Mouse (Mus musculus): ENCODE measurements at regions not wholly inside any gene's neighbourhood (a gene's known extent, or its start where the extent isn't known, plus 50 kb on each side); places are given as distances from the start of the nearest gene placed in this dataset.
A peak's percentile ranks its signal among the peaks of the same experiment; 100 is the strongest.

DNA sequence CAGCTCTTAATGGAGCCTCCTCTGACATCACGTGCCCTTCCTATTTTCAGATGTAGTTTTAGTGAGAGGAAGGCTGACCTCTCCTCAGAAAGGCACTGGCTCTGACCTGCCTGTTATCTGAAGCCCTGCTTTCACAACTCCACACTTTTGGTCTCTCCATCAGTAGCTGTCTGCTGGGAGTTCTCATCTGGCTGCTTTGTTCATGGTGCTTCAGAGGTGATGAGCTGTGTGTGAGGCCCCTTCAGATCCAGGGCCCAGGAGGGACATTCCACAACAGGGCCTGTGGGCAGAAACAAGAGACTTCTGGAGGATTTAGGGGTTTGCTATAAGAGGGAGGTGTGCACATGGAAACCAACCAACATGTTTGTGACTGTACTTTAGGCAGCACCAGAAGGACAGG, 50.8 kb upstream of the Fhl2 start:
- no peak for DNase-seq (ENCODE audit: low read depth, low spot score)

DNA sequence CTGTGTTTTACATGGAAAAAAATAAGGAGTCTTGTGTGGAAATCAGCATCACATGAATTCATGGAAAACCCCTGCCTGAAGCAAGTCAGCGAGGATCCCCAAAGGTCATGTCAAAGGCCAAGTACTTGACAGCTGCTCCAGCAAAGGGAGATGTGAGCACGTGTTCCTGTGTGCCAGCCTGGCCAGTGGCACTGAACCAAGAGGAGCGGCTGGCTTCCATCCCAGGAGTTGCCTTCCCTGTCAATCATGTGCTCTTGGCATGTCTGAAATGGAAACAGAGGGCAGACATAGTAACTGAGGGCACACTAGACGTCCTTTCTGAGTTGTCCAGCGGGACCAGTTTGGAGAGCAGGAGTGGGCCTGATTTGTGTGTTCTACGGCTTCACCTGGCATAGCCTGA, 53.5 kb upstream of the Fhl2 start:
- DNase-seq (ENCODE audit: low read depth, low spot score) = peak; percentile 94

DNA sequence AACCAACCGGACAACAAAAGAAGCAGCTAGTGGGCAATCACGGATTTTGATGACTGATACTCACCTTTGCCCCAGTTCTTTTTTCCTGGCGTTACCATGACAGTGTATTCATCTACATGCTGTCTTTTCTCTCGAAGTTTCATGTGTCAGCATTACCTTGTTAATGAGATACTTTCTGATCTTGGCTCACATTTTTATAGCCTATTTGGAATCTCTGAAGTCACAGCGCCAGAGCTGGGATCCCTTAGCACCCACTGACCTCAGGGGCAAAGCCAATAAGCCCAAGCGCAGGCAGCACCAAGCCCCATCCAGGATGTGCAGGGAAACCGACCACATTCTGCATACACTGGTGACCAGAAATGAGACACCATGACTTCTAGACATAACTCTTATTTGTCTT, 54.6 kb upstream of the Fhl2 start:
- DNase-seq (ENCODE audit: low read depth, low spot score) = no peak

DNA sequence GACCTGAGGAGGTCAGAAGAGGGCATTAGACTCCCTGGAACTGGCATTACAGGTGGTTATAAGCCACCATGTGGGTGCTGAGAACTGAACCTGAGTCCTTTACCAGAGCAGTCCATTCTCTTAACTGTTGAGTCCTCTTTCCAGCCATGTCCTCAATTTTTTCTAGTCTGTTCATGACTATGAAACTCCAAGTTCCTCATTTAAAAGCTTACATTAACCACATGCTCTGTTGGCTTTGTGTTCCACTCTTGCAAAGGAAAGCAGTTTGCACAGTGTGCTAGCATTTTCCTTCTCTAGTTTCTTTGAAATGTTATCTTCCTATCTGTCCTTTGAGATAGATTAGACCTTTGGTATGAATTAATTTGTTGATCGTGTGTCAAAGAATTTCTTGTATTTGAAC, 57.3 kb upstream of the Fhl2 start:
- no peak for DNase-seq (ENCODE audit: low read depth, low spot score)

DNA sequence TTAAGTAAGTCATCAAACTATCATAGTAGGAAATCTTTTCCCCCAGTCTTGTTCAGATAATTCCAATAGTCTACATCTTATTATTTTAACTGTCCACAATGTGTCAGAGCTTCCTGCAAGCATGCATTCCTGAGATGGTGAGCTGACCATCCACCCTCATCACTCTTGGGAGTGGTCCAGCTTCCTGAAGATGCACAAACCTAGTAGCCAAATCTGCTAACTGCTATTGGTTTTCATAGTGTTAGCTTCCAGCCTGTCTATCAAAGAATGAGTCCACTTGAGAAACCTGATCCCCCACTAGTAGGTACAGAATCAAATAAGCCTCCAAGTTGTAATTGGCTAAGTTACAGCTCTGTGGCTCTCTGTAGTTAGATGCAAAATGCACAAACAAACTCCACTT, 59.3 kb upstream of the Fhl2 start:
- DNase-seq (ENCODE audit: low read depth, low spot score) = peak; percentile 44

DNA sequence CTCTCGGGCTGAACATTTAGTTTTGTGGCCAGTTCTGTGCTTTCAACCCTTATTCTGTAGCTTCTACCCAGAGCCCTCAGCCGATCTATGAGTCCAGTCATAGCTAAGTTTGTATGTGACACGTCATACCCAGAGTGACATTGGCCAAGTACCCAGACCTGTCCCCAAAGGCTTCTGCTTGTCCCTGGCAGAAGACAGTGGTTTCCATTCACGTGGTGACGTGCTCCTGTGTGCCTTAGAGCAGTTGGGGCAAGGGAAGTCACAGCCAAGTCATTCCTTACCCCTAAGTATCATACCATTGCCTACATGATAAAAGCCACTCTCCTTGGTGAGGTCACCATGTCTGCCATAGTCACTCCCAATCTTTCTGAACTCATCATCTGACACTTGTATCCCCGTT, 61.1 kb upstream of the Fhl2 start:
- DNase-seq (ENCODE audit: low read depth, low spot score) = peak; percentile 31

DNA sequence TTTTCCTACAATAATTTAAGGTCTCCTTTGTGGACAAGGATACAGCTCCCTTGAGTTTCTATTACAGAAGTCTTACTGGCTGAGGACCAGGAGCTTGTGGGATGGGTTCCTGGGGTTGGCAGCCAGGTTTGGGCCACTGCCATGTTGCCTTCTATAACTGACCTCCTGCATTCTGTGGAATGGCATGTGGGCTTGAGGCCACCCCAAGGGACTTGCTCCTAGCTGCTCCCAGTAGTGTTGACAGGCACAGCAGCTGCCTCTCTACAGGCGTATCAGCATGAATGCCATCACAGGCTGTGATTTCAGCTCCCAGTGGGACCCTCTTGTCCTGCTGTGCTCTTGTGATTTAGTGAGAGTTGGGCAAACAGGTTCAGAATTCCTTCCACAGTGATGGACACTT, 63.1 kb upstream of the Fhl2 start:
- peak; percentile 94 for DNase-seq (ENCODE audit: low read depth, low spot score)

DNA sequence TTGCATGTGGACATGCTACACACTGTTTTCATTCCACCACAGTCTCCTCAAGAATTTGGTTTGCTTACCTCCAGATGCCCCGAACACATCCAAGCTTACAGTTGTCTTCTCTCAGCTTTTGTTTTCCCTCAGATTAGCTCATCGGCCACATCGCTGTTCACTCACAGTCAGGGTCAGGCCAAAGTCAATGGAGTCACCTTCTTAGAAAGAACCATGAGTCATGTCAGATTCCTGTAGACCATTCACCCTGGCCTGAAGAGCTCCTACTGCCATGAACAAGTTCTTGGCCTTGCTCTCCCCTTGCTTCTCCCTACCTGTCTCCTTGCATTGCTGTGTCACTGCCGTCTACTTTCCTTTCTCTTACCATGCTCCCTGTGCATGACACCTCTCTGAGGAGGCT, 63.7 kb upstream of the Fhl2 start:
- no peak for DNase-seq (ENCODE audit: low read depth, low spot score)

DNA sequence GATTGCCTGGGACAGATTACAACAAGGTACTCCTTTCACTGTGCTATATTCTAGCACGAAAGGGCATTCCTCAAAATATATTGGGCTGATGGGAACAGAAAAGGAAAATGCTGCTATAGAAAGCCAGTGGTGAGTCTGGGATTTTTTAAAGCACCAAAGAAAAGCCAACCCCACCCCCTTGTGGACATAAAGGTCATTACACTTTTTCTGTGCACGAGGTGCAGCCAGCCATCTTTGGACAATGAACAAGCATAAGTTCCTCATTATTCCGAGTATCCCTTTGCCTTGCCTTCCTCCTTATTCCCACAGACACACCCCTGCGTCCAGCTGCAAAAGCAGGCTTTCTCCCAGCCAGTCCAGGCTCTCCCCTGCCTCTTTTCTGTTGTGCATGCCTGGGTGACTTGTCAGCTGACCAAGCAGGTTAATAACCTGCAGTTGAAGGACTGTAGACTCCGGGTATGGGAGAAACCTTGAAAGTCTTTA, 67.7 kb upstream of the Fhl2 start:
- DNase-seq (ENCODE audit: low read depth, low spot score) = peak; percentile 44

DNA sequence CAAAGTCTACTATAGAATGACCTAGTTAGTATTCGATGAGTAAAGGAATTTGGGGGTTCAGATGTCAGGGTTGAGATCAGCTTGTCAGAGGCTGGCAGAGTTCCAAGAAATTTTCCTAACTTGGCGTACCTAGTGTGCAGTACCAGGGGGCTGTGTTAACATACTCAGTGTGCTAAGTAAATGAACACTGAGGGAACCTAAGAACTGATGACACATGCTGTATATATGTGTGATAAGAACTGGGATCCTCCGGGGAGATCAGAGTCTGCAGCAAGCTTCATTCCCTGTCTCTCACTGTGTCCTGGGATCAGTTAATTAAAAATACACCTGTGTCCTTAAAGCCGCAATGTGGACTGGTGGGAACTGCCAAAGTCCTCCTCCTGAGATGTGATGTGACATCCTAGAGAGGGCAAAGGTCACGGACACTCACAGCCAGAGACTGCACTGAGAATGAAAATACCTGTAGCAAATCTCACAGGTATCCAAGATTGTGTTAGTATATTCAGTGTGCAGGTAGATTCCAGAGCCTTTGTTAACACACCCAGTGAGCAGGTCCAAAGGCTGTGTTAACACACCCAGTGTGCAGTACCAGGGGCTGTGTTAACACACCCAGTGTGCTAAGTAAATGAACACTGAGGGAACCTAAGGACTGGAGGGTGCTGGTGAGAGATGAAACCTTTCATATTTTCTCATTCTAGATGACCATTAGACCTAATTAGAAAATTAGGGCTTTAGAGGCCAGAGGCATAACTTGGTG, 69.1 kb upstream of the Fhl2 start:
- no peak for DNase-seq (ENCODE audit: low read depth, low spot score)

DNA sequence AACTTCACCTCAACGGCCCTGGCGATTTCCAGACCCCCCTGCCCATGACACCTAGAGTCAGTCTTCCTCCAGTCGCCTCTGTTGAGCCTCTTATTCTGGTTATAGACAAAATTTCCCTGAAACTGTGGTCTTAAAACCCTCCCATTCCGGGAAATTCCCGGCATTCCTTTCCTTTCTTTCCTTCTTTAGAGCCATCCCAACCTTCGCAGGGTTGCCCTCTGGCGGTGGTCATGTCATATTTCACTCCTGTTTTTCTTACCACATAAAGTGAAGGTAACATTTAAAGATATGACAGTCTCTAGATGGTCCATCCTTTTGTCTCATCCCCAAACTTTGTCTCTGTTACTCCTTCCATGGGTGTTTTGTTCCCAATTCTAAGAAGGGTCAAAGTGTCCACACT, 72.9 kb upstream of the Fhl2 start:
- no peak for DNase-seq (ENCODE audit: low read depth, low spot score)

DNA sequence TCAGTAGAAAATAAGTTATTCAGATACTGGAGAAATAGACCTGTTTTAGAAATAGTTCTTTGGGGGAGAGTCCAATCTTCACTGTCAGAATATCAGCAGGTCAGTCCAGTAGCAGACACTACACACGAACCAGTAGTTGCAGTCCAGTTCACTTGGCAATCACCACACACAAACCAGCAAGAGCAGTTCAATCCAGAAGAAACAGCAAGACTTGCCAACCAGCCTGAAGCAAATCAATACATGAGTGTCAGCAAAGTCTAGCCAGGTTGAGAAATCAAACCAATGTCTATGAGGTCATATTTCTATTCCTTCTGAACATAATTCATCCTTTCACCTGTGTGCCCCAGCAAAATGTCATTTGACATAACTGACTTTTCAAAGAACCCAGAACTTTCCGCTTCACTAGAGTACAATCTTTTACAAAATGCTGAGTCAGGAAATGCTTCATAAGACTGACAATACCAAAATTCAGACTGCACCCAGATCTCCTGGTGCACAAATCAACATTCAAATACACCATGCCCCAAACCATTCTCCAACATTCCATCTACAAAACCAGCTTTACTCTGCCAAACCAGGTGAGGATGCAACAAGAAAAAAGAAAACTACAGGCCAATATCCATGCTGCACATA, 76.6 kb upstream of the Fhl2 start:
- no peak for DNase-seq (ENCODE audit: low read depth, low spot score)

DNA sequence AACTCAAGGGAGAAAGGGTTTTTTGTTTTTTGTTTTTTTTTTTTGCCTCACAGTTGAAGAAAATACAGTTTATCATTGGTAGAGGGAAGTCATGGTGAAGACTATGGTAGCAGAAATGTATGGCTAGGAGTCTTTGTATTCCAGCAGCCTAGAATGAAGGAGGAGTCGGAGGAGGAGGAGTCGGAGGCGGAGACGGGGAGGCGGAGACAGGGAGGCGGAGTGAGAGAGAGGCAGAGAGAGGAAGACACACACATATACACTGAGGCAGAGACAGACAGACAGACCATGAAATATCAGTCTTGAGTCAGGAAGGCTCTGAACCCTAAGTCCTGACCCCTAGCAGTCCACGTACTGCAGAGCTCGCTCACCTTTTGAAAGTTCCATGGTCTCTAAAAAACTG, 95.0 kb upstream of the Fhl2 start:
- DNase-seq (ENCODE audit: low read depth, low spot score) = no peak

DNA sequence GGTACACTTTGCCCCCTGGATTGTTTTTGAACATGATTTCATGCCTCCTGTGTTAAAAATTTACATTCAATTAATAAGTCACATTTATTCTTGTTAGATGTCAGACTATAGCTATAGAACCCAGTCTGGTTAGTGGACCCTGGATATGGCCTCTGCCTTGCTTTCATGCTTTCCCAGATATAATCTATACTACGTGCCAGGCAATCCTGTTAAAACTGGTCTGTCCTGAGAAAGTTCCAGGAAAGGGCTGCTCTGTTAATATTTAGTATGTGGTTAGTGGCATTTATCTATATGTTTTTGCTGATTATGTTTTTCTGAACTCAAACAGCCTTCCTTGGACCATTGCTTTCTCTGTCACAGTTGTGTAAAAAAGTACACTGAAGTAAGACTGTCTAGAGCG, 95.8 kb upstream of the Fhl2 start:
- DNase-seq (ENCODE audit: low read depth, low spot score) = no peak

DNA sequence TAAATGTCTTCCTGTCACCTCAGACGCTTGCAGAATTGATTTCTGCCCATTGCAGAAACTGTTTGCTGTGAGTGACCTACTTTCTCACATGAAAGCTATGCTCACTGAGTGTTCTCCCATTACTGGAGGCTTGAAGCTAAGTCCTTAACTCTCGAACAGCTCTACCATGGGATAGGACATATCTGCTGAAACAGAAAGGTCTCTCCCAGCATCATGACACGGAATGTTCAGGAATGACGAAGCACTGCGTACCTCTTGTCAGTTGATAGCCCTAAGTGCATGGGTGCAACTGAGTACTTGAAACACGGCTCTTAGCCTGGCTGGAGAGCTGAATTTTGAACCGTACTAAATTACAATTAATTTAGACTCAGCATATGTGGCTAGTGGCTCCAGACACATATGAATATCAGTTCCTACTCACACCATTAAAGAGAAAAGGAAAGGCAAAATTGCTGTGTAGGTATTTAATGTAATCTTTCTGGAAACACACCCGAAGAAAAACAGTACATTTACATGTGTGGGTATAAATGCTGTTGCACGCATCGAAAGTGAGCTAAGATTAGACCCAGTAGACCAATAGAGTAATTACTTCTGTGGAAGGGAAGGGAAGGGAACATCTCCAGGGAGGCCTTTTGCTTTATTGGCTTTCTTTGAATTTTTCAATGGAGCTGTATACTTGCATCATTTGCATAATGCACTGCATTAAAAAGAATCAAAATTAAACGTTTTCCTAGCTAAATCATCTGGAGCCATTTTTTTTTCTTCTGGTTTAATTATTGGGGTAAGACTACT, 97.6 kb upstream of the Fhl2 start:
- peak; percentile 54 for DNase-seq (ENCODE audit: low read depth, low spot score)

DNA sequence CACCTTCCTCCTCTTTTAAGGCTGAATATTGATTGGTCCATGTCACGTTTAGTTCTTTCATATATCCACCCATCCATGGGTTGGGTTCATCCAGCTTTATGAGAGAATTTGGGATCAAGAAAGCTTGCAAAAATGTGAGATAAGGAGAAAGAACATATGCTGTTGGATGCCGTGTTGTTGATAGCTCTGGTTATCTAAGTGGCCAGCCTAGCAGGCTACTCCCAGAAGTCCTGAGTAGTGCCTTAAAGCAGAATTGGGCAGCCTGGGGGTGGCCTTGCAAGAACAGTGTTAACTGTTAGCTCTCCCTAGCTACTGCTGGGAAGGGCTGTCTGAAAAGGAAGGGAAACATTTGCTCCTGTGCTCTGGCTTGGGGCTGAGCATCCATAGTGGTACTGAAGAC, 100.8 kb upstream of the Fhl2 start:
- no peak for DNase-seq (ENCODE audit: low read depth, low spot score)

DNA sequence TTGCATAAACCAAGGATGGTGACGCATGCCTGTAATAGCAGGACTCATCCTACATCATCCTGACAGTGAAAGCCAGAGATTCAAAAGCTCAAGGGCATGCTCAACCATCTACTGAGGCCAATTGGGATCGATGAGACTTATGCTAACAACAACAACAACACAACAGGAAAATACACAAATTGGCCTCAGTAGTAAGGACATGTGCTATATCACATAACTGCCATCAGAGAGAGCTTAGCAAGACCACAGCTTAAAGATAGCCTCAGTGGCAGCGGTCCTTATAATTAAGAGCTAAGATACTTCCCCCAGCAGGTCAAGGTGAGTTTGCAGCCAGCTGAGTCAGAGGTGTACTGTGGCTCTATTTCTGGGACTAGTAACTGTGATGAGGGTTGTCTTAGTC, 102.0 kb upstream of the Fhl2 start:
- DNase-seq (ENCODE audit: low read depth, low spot score) = no peak

DNA sequence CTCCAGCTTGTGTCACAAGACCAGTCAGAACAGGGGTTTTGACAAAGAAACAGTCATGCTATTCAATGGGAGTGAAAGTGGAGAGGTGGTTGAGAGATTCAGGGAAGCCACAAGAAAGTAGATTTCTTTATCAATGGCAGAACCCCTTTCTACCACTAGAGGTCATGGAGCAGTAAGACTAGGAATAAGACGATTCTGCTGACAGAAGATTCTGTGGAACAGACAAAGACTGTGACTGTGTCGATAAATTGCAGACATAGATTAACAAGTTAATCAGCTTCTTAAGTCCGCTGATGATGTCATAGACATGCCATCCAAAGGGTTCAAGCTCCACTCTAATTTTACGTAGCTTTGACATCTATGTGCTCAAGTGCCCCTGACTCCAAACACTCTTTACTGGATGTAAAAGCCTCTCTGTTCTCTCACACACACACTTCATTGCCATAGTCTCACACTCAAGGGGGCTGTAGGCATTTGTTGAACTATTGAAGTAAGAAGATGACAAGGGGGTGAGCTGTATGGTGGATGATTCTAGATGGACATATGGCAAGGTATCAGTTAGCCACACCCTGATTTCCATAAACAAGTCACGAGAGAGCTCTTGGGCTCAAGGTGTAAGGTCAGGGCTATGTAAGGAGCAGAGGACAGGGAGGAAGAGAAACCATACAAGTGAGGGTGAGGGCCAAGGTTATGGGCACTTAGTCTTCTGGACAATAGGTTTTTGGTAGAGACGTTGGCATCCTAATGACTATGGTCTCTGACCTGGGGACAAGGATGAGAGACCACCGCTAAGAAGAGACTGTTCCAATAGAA, 102.9 kb upstream of the Fhl2 start:
- DNase-seq (ENCODE audit: low read depth, low spot score) = peak; percentile 44

DNA sequence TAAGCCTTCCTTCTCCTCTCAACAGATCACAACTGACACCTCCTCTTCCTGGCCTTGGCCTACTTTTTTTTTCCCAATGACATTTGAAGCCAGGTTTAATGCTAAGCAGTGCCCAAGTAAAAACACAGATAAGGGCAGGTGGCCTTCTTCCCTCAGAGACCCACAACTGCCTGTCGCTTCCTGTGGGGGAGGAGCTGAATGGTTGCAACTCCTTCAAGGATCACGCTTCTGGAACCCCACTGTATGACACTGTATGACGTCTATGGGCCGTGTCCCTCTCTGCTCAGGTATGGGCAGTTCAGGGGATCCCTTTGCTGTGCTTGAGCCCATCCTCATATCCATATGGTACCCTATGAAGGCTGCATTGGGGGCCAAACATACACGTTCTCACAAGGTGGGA, 103.9 kb upstream of the Fhl2 start:
- no peak for DNase-seq (ENCODE audit: low read depth, low spot score)

DNA sequence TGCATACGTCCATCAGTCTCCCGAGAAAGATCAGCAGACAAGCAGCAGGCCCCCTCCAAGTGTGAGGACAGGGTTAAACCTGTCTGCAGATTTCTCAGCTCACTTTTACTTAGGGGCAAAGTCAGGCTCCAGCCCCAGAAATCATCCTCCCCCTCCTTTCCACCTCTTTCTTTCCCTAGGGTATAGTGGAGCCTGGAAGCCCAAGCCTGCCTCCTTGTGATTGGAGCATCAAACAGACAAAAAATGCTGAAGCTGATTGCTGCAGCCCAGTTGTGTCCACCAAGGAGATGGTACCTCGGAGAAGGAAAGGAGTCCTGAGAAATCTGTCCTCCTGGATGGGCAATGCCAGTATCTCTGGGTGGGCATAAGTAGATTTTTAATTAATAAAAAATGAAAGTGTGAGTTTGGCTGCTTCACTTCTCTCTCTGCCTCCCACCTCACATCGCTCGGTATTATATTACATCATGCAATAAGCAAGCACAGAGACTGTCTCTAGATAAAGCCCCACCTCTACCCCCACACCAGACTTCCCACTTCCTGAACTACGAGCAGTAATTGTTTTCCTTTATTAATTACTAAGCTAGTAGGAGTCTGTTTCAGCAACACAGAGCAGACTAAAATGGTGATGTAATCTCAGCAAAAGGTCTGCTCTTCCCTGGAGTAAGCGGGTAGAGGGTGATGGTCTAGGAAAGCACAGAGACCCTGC, 105.2 kb upstream of the Fhl2 start:
- DNase-seq (ENCODE audit: low read depth, low spot score) = no peak

DNA sequence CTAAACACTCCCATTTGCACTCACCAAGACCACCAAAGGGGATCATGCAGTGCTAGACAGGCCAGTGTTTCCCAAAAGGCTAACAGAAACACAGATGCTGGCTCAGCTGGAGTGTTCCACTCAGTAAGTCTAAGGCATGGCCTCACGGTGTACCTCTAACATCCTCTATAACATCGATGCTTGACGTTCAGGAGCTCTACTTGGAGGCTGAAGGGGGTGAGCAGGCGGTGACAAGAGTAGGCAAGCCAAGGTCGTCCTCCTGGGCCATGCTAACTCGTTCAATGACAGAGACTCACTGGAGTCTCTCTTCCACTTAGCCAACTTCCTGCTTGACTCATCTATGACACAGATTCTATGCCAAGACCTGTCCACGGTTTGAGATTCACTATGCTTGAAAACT, 105.9 kb upstream of the Fhl2 start:
- DNase-seq (ENCODE audit: low read depth, low spot score) = no peak

Data from skeletal muscle tissue, adult 2 months (tissue).